Mouse (Mus musculus) MEL (cell line): ENCODE results near the gene Dhx58. TPM values are rescaled to one million over a fixed set of nuclear protein-coding genes. Genes with fewer than 3 reads are reported as not detected.
A peak's percentile ranks its signal among the peaks of the same experiment; 100 is the strongest.

Experiments
- DNase-seq: peaks from one replicate; pipeline ENCODE4 v3.0.0; 2011; ENCODE audit warnings: low read depth, low spot score
- H3K27ac ChIP-seq: 2 replicates; pipeline ENCODE4 v1.5.1; 2012; ENCODE audit warnings: low read depth, mild to moderate bottlenecking, control low read depth, low read length, moderate library complexity; ENCODE audit not compliant: control insufficient read depth
- H3K27me3 ChIP-seq, 2 experiments: fragments of 150-350 bp in 1 of 2; sonication (generic) in 1 of 2; 2 replicates each; pipeline ENCODE4 v1.6.1; 2012; ENCODE audit warnings: low read length in 2 of 2, mild to moderate bottlenecking in 2 of 2, improper control_type of control experiment in 1 of 2, moderate library complexity in 1 of 2; ENCODE audit not compliant: insufficient read depth in 2 of 2, control insufficient read depth in 1 of 2
- H3K36me3 ChIP-seq, 2 experiments: 2 replicates each; pipeline ENCODE4 v1.6.1; 2012 to 2014; ENCODE audit warnings: low read length in 2 of 2, improper control_type of control experiment in 1 of 2, inconsistent platforms in 1 of 2, mild to moderate bottlenecking in 1 of 2; ENCODE audit not compliant: insufficient read depth in 2 of 2, control insufficient read depth in 1 of 2
- H3K4me1 ChIP-seq, 2 experiments: fragments of 150-350 bp in 1 of 2; sonication (generic) in 1 of 2; 2 replicates each; pipeline ENCODE4 v1.6.1; 2012; ENCODE audit warnings: low read length in 2 of 2, improper control_type of control experiment in 1 of 2, mild to moderate bottlenecking in 1 of 2; ENCODE audit not compliant: insufficient read depth in 2 of 2, control insufficient read depth in 1 of 2
- H3K4me3 ChIP-seq, 2 experiments: fragments of 150-350 bp in 1 of 2; sonication (generic) in 1 of 2; 2 replicates each; pipeline ENCODE4 v1.5.1; 2012; ENCODE audit warnings: low read depth in 2 of 2, low read length in 2 of 2, mild to moderate bottlenecking in 2 of 2, moderate library complexity in 2 of 2, control low read depth in 1 of 2, improper control_type of control experiment in 1 of 2; ENCODE audit not compliant: control insufficient read depth in 1 of 2, insufficient read depth in 1 of 2
- H3K79me2 ChIP-seq: 2 replicates; pipeline ENCODE4 v1.6.1; 2012; ENCODE audit warnings: mild to moderate bottlenecking, low read length, moderate library complexity; ENCODE audit not compliant: control insufficient read depth, poor library complexity, insufficient read depth
- H3K9ac ChIP-seq: 2 replicates; pipeline ENCODE4 v1.6.1; 2012; ENCODE audit warnings: low read depth, mild to moderate bottlenecking, control low read depth, low read length, moderate library complexity; ENCODE audit not compliant: control insufficient read depth, poor library complexity, severe bottlenecking
- H3K9me3 ChIP-seq: fragments of 150-350 bp; sonication (generic); replicated peaks from 2 replicates; pipeline ENCODE4 v1.6.1; 2012; ENCODE audit warnings: mild to moderate bottlenecking, low read length, improper control_type of control experiment, moderate library complexity; ENCODE audit not compliant: insufficient read depth
- BHLHE40 ChIP-seq: IDR thresholded peaks from 2 replicates; pipeline ENCODE4 v1.6.1; 2012; ENCODE audit warnings: low read depth, mild to moderate bottlenecking, inconsistent platforms, low read length, improper control_type of control experiment, borderline replicate concordance
- E2F4 ChIP-seq: IDR thresholded peaks from 2 replicates; pipeline ENCODE4 v1.6.1; 2011; ENCODE audit warnings: low read depth, low read length, improper control_type of control experiment, borderline replicate concordance
- GABPA ChIP-seq: IDR thresholded peaks from 2 replicates; pipeline ENCODE4 v1.6.1; 2012; ENCODE audit warnings: low read depth, mild to moderate bottlenecking, inconsistent platforms, low read length, improper control_type of control experiment, moderate library complexity
- KAT2A ChIP-seq: conservative IDR thresholded peaks from 2 replicates; pipeline ENCODE4 v1.6.1; 2012; ENCODE audit warnings: low read depth, low read length, improper control_type of control experiment, inconsistent platforms
- MAX ChIP-seq: IDR thresholded peaks from 2 replicates; pipeline ENCODE4 v1.6.1; 2011; ENCODE audit warnings: low read length, improper control_type of control experiment
- NELFE ChIP-seq: IDR thresholded peaks from 2 replicates; pipeline ENCODE4 v1.6.1; 2011; ENCODE audit warnings: low read depth, low read length, improper control_type of control experiment
- POLR2A ChIP-seq, 2 experiments: IDR thresholded peaks; 2 replicates each; pipeline ENCODE4 v1.6.1; 2011 to 2012; ENCODE audit warnings: low read length in 2 of 2, mild to moderate bottlenecking in 2 of 2, control low read depth in 1 of 2, improper control_type of control experiment in 1 of 2, low read depth in 1 of 2, moderate library complexity in 1 of 2; ENCODE audit not compliant: control insufficient read depth in 1 of 2, insufficient read depth in 1 of 2, poor library complexity in 1 of 2
- POLR2AphosphoS2 ChIP-seq: IDR thresholded peaks from 2 replicates; pipeline ENCODE4 v1.6.1; 2011; ENCODE audit warnings: low read length, improper control_type of control experiment
- POLR2AphosphoS5 ChIP-seq: IDR thresholded peaks from 2 replicates; pipeline ENCODE4 v1.6.1; 2012; ENCODE audit warnings: low read depth, borderline replicate concordance, mild to moderate bottlenecking, inconsistent platforms, low read length, moderate library complexity, mixed read lengths
- RCOR1 ChIP-seq: IDR thresholded peaks from 2 replicates; pipeline ENCODE4 v1.6.1; 2012; ENCODE audit warnings: low read depth, mild to moderate bottlenecking, inconsistent platforms, low read length, improper control_type of control experiment
- SMC3 ChIP-seq: IDR thresholded peaks from 2 replicates; pipeline ENCODE4 v1.6.1; 2011; ENCODE audit warnings: low read depth, low read length, improper control_type of control experiment
- TAL1 ChIP-seq: IDR thresholded peaks from 2 replicates; pipeline ENCODE4 v1.6.1; 2012; ENCODE audit warnings: mild to moderate bottlenecking, inconsistent platforms, low read length, moderate library complexity, mixed read lengths
- TBP ChIP-seq: IDR thresholded peaks from 2 replicates; pipeline ENCODE4 v1.8.0; 2011; ENCODE audit warnings: low read depth, low read length, improper control_type of control experiment
- UBTF ChIP-seq: IDR thresholded peaks from 2 replicates; pipeline ENCODE4 v1.6.1; 2012; ENCODE audit warnings: low read depth, mild to moderate bottlenecking, inconsistent platforms, low read length, improper control_type of control experiment, moderate library complexity, borderline replicate concordance; ENCODE audit not compliant: insufficient read depth
- ZC3H11A ChIP-seq: IDR thresholded peaks from 2 replicates; pipeline ENCODE4 v1.6.1; 2012; ENCODE audit warnings: low read depth, mild to moderate bottlenecking, inconsistent platforms, low read length, improper control_type of control experiment
- ZKSCAN1 ChIP-seq: IDR thresholded peaks from 2 replicates; pipeline ENCODE4 v1.6.1; 2012; ENCODE audit warnings: low read depth, mild to moderate bottlenecking, inconsistent platforms, low read length, improper control_type of control experiment, moderate library complexity
- polyA plus RNA-seq, 2 experiments: library from polyadenylated mRNA; stranded (reverse) in 1 of 2; unstranded in 1 of 2; fragments of >175 nt in 1 of 2; fragments of >200 nt in 1 of 2; gene quantifications; 2 replicates each; pipeline versions ENCODE4 v1.2.1 to v1.2.4; 2012; ENCODE audit warnings: low replicate concordance in 2 of 2, low read depth in 1 of 2; ENCODE audit not compliant: insufficient read length in 2 of 2, insufficient read depth in 1 of 2, missing spikeins in 1 of 2
- total RNA-seq: library from RNA; depleted of rRNA; stranded (reverse); fragments of 300-350 nt; gene quantifications from 2 replicates; pipeline ENCODE4 v1.2.3, GENCODE M21; 2012

The Dhx58 gene
- total and polyA plus RNA-seq, 3 experiments: 3.6 to 3.9 TPM; not detected in 1

GRCm38 (mm10) chr11:100703366-100703765 lies 705 bp downstream of the Dhx58 start:
- Histone ChIP-seq H3K9me3 (no peaks in the 10 kb centered on the region), H3K4me3 (peak overlapping the region; percentile 73 to 92), H3K79me2 (no peaks in the 10 kb centered on the region), H3K4me1 (peaks cover 3 to 7% of the 10 kb centered on the region in 2 experiments; a peak in 3 of 4 replicates), H3K36me3 (peaks cover 0 to 12% of the 10 kb centered on the region in 2 experiments; a peak in 3 of 4 replicates), H3K27me3 (no peaks in the 10 kb centered on the region), H3K27ac (0 out of 2 replicates have a peak overlapping the region, but pooled peaks have one; percentile 63), H3K9ac (peak overlapping the region; percentile 74)
- no peak for TF ChIP-seq BHLHE40
- no peak for TF ChIP-seq NELFE
- TF ChIP-seq E2F4: no peak
- TF ChIP-seq RCOR1: peak; percentile 18; the same call in 1 of the 2 replicates
- TF ChIP-seq ZKSCAN1: no peak
- no peak for TF ChIP-seq MAX
- no peak for TF ChIP-seq POLR2AphosphoS5
- 0 out of 2 replicates have a peak, but pooled peaks have one; percentile 7 for TF ChIP-seq SMC3
- TF ChIP-seq KAT2A: no peak
- TF ChIP-seq GABPA: no peak
- TF ChIP-seq UBTF: no peak
- no peak for TF ChIP-seq POLR2AphosphoS2
- no peak for TF ChIP-seq ZC3H11A
- peak; percentile 56 for DNase-seq

DNA sequence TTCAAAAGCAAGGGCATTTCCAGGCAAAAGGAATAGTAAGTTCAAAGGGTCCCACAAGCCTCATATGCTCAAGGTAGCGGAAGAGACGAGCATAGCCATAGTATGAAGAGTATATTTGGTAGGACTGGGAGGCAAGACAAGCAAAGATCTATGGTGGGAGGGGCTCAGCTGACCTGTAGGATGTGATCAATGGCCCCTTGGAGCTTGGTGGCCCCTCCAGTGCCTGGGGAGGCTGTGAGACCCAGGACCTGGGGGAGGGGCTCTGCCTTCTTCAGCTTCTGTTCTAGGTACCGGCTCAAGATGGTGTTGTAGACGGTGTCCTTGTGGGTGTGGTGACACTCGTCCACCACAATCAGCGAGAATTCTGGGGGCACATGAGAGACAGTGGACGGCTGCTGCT lies 1.2 kb downstream of the Dhx58 start:
- H3K27me3 ChIP-seq: no peaks in the 10 kb centered on the region
- no peak for DNase-seq
- peak overlapping the region; percentile 74 for H3K9ac ChIP-seq
- H3K4me1 ChIP-seq: peaks cover 3 to 7% of the 10 kb centered on the region in 2 experiments; a peak in 3 of 4 replicates
- peak overlapping the region; percentile 63 for H3K27ac ChIP-seq
- TF ChIP-seq TBP (0 out of 2 replicates have a peak, but pooled peaks have one; percentile 29), BHLHE40 (0 out of 2 replicates have a peak, but pooled peaks have one; percentile 1), TAL1 (no peak), POLR2A (IDR thresholded peaks at IDR 0.05; ENCODE audit: control insufficient read depth in 1 of 2, insufficient read depth in 1 of 2, low read depth in 1 of 2, low read length in 2 of 2, poor library complexity in 1 of 2) (peak in 1 of 2 experiments; percentile 26; a peak in 1 of 4 replicates)
- peak overlapping the region; percentile 73 to 92 for H3K4me3 ChIP-seq
- H3K9me3 ChIP-seq: no peaks in the 10 kb centered on the region
- H3K36me3 ChIP-seq: peaks cover 0 to 12% of the 10 kb centered on the region in 2 experiments; a peak in 3 of 4 replicates
- no peaks in the 10 kb centered on the region for H3K79me2 ChIP-seq
